Mouse (Mus musculus): ENCODE data around the gene Uts2b.

- TF ChIP-seq CTCF (IDR thresholded peaks at IDR 0.05; ENCODE audit: borderline replicate concordance, control insufficient read depth, extremely low read depth, insufficient read depth, low read length, poor library complexity), result no peak
- no peak for TF ChIP-seq POLR2A (IDR thresholded peaks at IDR 0.05; ENCODE audit: control insufficient read depth, extremely low read depth, insufficient read depth, low read length, poor library complexity)
Observed at GRCm38 (mm10) chr16:27396951-27397350, 26.9 kb upstream of the Uts2b start.
